Mouse (Mus musculus) hindbrain, embryonic 13.5 days (tissue): ENCODE measurements around the gene Wdr46. TPM values are rescaled to one million over a fixed set of nuclear protein-coding genes. Genes with fewer than 3 reads are reported as not detected.

Experiments
- ATAC-seq: fragments of 200-750 bp; cut with Nextera tagmentation; 2 replicates; pipeline ENCODE4 v1.8.0; 2017; ENCODE audit warnings: moderate TSS enrichment; ENCODE audit not compliant: low FRiP score
- H3K27ac ChIP-seq: fragments of 300-500 bp; sonication (generic); 2 replicates; pipeline ENCODE4 v1.5.1; 2015; ENCODE audit warnings: inconsistent platforms, mild to moderate bottlenecking, moderate library complexity
- H3K27me3 ChIP-seq: fragments of 300-500 bp; sonication (generic); 2 replicates; pipeline ENCODE4 v1.6.1; 2015; ENCODE audit warnings: mild to moderate bottlenecking, inconsistent platforms
- H3K36me3 ChIP-seq: fragments of 300-500 bp; sonication (generic); 2 replicates; pipeline ENCODE4 v1.6.1; 2015; ENCODE audit warnings: mild to moderate bottlenecking, inconsistent platforms
- H3K4me1 ChIP-seq: fragments of 300-500 bp; sonication (generic); replicated peaks from 2 replicates; pipeline ENCODE4 v1.6.1; 2015; ENCODE audit warnings: inconsistent platforms
- H3K4me2 ChIP-seq: fragments of 300-500 bp; sonication (generic); 2 replicates; pipeline ENCODE4 v1.6.1; 2015; ENCODE audit warnings: inconsistent platforms, mild to moderate bottlenecking, moderate library complexity
- H3K4me3 ChIP-seq: fragments of 300-500 bp; sonication (generic); 2 replicates; pipeline ENCODE4 v1.5.1; 2015; ENCODE audit warnings: mild to moderate bottlenecking, inconsistent platforms
- H3K9ac ChIP-seq: fragments of 300-500 bp; sonication (generic); 2 replicates; pipeline ENCODE4 v1.6.1; 2015; ENCODE audit warnings: mild to moderate bottlenecking, inconsistent platforms
- H3K9me3 ChIP-seq: fragments of 300-500 bp; sonication (generic); 2 replicates; pipeline ENCODE4 v1.6.1; 2016; ENCODE audit warnings: inconsistent platforms
- WGBS: fragments of 180-500 bp; shearing (Covaris S2); methylation state at CpG from one replicate; pipeline ENCODE4 v1.1.7; 2015; 5-methylcytosine and 5-hydroxymethylcytosine counted together
- polyA plus RNA-seq: library from polyadenylated mRNA; unstranded; fragments of >200 nt; fragmentation: Nextera tagmentation; extraction: Ambion mirVana; gene quantifications from 2 replicates; pipeline ENCODE4 v1.2.1, GENCODE M21; 2015

Wdr46 gene
- polyA plus RNA-seq, 1 experiment from 2014 or later = 25.2 TPM

GRCm38 (mm10) chr17:33965082-33965845 is 24.8 kb downstream of the Wdr46 start:
- Histone ChIP-seq H3K27me3 (no peaks in the 10 kb centered on the region), H3K36me3 (peaks cover 62% of the 10 kb centered on the region), H3K4me3 (no peak overlapping the region), H3K27ac (no peak overlapping the region), H3K9ac (no peak overlapping the region), H3K4me2 (no peak overlapping the region), H3K4me1 (peaks cover 4% of the 10 kb centered on the region; the same call in 1 of the 2 replicates), H3K9me3 (no peaks in the 10 kb centered on the region)
- 92% methylated on average over 17 of the region's 17 CpGs for WGBS
- ATAC-seq = no peak

DNA sequence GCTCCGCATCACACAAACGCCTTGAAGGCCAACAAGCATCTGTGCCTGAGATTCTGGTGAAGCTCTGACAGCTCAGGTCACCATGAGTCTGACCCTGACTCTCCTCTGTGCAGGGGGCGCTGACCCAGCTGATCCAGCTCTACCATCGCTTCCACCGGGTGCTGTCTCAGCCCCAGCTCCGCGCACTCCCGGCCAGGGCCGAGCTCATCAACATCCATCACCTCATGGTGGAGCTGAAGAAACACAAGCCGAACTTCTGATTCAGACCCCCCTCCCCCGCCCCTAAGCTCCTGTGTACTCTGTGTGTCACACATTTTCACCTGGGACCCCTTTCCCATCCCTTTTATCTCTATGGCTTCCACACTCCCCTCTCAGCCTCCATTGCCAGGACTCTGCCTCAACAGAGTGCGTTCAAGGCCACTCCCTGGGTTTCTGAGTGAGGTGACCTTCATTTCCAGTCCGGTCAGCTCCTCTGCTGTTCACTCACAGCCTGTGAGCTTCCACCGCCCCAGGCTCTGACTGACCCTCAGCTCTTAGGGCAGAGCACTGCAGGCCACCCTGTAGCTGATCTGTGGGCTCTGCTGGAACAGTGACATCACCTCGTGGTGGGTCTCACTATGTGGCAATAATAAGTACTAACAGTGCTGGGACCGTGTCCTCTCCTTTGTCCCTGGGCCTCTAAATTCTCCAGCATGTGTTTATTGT is 25.5 kb downstream of the Wdr46 start:
- no peak overlapping the region for H3K4me3 ChIP-seq
- H3K4me1 ChIP-seq = peaks cover 4% of the 10 kb centered on the region; the same call in 1 of the 2 replicates
- peaks cover 54% of the 10 kb centered on the region for H3K36me3 ChIP-seq
- H3K4me2 ChIP-seq = no peak overlapping the region
- no peak for ATAC-seq
- WGBS = 90% methylated on average over 16 of the region's 16 CpGs
- no peaks in the 10 kb centered on the region for H3K9me3 ChIP-seq
- H3K27ac ChIP-seq = no peak overlapping the region
- 0 out of 2 replicates have a peak, but pooled peaks cover 7% of the 10 kb centered on the region for H3K27me3 ChIP-seq
- no peak overlapping the region for H3K9ac ChIP-seq

- peaks cover 27% of the 10 kb centered on the region; the same call in 1 of the 2 replicates for H3K27me3 ChIP-seq
- no peaks in the 10 kb centered on the region for H3K9me3 ChIP-seq
- H3K36me3 ChIP-seq = peaks cover 29% of the 10 kb centered on the region
- WGBS = 3% methylated on average over 9 of the region's 9 CpGs
- H3K4me1 ChIP-seq = peaks cover 4% of the 10 kb centered on the region; the same call in 1 of the 2 replicates
- no peak overlapping the region for H3K9ac ChIP-seq
- no peak overlapping the region for H3K27ac ChIP-seq
- no peak overlapping the region for H3K4me3 ChIP-seq
- H3K4me2 ChIP-seq = no peak overlapping the region
- peak; percentile 80 for ATAC-seq
Observed at GRCm38 (mm10) chr17:33968489-33968888, 28.0 kb downstream of the Wdr46 start.

DNA sequence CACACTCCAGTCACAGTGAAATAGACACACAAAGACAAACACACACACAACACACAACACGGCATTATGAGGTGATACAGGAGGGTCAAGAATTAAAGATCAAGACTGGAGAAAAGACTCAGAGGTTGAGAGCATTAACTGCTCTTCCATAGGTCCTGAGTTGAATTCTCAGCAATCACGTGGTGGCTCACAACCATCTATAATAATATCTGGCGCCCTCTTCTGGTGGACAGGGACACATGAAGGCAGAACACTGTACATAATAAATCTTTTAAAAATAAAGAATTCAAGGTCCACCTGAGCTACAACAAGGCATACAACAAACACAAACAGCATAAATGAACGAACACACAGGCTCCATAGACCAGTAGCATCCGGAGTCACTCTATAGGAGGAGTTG is 28.5 kb downstream of the Wdr46 start:
- Histone ChIP-seq H3K9me3 (no peaks in the 10 kb centered on the region), H3K27me3 (peaks cover 32% of the 10 kb centered on the region; the same call in 1 of the 2 replicates), H3K36me3 (peaks cover 25% of the 10 kb centered on the region), H3K27ac (no peak overlapping the region), H3K4me3 (no peak overlapping the region), H3K4me1 (peaks cover 4% of the 10 kb centered on the region; the same call in 1 of the 2 replicates), H3K4me2 (no peak overlapping the region), H3K9ac (no peak overlapping the region)
- 33% methylated on average over 5 of the region's 5 CpGs for WGBS
- ATAC-seq = peak; percentile 60

DNA sequence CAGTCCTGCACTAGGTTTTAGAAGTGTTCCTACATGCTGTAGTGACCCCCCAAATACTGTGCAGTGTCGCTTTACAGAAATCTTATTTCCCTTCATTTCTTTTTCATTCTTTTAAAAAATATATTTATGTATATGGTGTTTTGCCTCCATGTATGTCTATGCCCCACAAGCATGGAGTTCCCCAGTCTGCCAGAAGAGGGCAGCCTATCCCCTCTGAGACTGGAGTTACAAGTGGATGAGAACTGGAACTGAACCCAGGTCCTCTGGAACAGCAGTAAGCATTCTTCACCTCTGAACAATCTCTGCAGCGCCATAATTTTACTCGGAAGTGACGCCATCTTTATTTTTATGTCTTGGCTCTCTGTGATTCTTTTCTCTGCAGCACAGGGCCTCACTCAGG is 28.9 kb downstream of the Wdr46 start:
- Histone ChIP-seq H3K4me3 (no peak overlapping the region), H3K36me3 (peaks cover 22% of the 10 kb centered on the region), H3K9ac (no peak overlapping the region), H3K4me1 (peaks cover 4% of the 10 kb centered on the region; the same call in 1 of the 2 replicates), H3K4me2 (no peak overlapping the region), H3K27ac (no peak overlapping the region), H3K9me3 (no peaks in the 10 kb centered on the region), H3K27me3 (peaks cover 36% of the 10 kb centered on the region; the same call in 1 of the 2 replicates)
- 78% methylated on average over 4 of the region's 4 CpGs for WGBS
- no peak for ATAC-seq

- no peak for ATAC-seq
- peaks cover 67% of the 10 kb centered on the region for H3K27me3 ChIP-seq
- peaks cover 5% of the 10 kb centered on the region for H3K4me1 ChIP-seq
- H3K9ac ChIP-seq = no peak overlapping the region
- H3K4me2 ChIP-seq = no peak overlapping the region
- H3K4me3 ChIP-seq = no peak overlapping the region
- no peak overlapping the region for H3K27ac ChIP-seq
- H3K9me3 ChIP-seq = no peaks in the 10 kb centered on the region
- 27% methylated on average over 1 of the region's 1 CpGs for WGBS
- no peaks in the 10 kb centered on the region for H3K36me3 ChIP-seq
Observed at GRCm38 (mm10) chr17:33972691-33973090, 32.2 kb downstream of the Wdr46 start.

DNA sequence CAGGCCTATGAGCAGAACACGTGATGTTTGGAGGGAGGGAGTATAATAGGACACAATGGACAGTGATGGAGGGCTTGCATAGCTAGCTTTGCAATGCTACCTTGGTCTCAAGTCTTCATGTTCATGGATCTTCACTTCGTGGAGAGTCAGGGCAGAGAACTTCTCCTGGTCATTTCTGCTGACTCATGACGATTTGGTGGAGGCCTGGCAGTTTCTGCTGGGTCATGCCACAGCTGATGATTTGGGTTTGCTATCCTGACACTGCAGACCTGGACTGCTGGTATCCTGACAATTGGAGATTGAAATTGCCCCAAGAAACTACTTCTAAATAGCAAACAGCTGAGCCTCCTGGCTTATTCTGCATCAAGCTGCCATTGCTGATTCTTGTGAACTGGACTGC is 33.1 kb downstream of the Wdr46 start:
- Histone ChIP-seq H3K27ac (no peak overlapping the region), H3K4me3 (no peak overlapping the region), H3K36me3 (no peaks in the 10 kb centered on the region), H3K9ac (no peak overlapping the region), H3K4me1 (peaks cover 14% of the 10 kb centered on the region), H3K4me2 (no peak overlapping the region), H3K9me3 (no peaks in the 10 kb centered on the region), H3K27me3 (peaks cover 76% of the 10 kb centered on the region)
- WGBS = 67% methylated on average over 3 of the region's 3 CpGs
- ATAC-seq = no peak

DNA sequence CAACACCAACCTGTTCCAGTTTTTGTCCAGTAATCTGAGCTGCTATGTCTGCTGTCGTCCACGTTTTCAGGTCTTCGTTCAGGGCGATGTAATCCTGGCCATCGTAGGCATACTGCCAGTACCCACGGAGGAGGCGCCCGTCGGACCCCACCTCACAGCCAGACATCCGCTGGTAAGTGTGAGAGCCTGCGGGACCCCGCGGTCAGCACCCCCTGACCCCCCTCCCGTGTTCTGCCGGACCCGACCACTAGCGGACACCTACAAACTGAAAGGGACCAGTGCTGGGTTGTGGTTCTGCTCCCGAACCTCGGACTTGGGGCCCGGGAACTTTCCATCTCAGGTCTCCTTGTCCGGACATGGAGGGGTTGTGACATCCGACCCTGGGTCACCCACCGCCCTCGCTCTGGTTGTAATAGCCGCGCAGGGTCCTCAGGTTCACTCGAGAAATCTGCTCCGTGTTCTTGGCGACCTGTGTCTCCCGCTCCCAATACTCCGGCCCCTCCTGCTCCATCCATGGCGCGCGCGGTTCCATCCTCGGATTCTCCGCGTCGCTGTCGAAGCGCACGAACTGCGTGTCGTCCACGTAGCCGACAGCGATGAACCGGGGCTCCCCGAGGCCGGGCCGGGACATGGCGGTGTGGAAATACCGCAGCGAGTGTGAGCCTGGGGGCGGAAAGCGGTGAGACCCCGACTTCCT is 37.5 kb downstream of the Wdr46 start:
- WGBS = 3% methylated on average over 57 of the region's 57 CpGs
- Histone ChIP-seq H3K9me3 (no peaks in the 10 kb centered on the region), H3K27ac (no peak overlapping the region), H3K4me1 (peaks cover 28% of the 10 kb centered on the region), H3K27me3 (peaks cover 74% of the 10 kb centered on the region), H3K9ac (peak overlapping the region; percentile 67), H3K36me3 (no peaks in the 10 kb centered on the region), H3K4me3 (peak overlapping the region; percentile 38), H3K4me2 (peak overlapping the region; percentile 61)
- ATAC-seq = no peak

DNA sequence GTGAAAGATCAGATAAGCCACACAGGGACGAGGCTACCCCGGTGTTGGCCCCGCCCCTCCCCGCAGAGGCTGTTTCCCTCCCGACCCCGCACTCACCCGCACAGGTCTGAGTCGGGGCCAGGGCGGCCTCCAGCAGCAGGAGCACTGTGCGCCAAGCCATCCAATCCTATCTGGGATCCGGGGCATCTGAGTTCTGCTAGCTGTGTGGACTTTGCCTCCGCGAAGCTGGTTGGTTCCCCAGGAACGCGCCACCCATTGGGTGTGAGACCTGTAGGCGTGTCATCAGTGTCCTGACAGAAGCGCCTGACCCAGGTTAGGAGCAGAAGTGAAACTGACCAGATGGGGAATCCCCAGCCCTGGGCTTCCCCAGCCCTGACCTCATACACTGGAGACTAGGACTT is 38.2 kb downstream of the Wdr46 start:
- Histone ChIP-seq H3K27ac (no peak overlapping the region), H3K4me1 (peaks cover 28% of the 10 kb centered on the region), H3K9me3 (no peaks in the 10 kb centered on the region), H3K4me2 (peak overlapping the region; percentile 61), H3K36me3 (no peaks in the 10 kb centered on the region), H3K4me3 (peak overlapping the region; percentile 38), H3K9ac (peak overlapping the region; percentile 67), H3K27me3 (peaks cover 68% of the 10 kb centered on the region)
- ATAC-seq = no peak
- under 1% methylated on average over 17 of the region's 17 CpGs for WGBS

GRCm38 (mm10) chr17:33979512-33980050 is 39.1 kb downstream of the Wdr46 start:
- Histone ChIP-seq H3K4me3 (no peak overlapping the region), H3K9me3 (no peaks in the 10 kb centered on the region), H3K4me2 (no peak overlapping the region), H3K27ac (no peak overlapping the region), H3K4me1 (peaks cover 28% of the 10 kb centered on the region), H3K36me3 (no peaks in the 10 kb centered on the region), H3K27me3 (peaks cover 60% of the 10 kb centered on the region), H3K9ac (no peak overlapping the region)
- no peak for ATAC-seq
- WGBS = 80% methylated on average over 6 of the region's 6 CpGs

- 0 out of 2 replicates have a peak overlapping the region, but pooled peaks have one; percentile 43 for H3K9ac ChIP-seq
- H3K9me3 ChIP-seq = no peaks in the 10 kb centered on the region
- peaks cover 28% of the 10 kb centered on the region for H3K4me1 ChIP-seq
- no peaks in the 10 kb centered on the region for H3K36me3 ChIP-seq
- no peak overlapping the region for H3K4me3 ChIP-seq
- 77% methylated on average over 19 of the region's 19 CpGs for WGBS
- peak; percentile 8; the same call in 1 of the 2 replicates for ATAC-seq
- peak overlapping the region; percentile 58; the same call in 1 of the 2 replicates for H3K4me2 ChIP-seq
- peak overlapping the region; percentile 69 for H3K27ac ChIP-seq
- peaks cover 52% of the 10 kb centered on the region for H3K27me3 ChIP-seq
Observed at GRCm38 (mm10) chr17:33980181-33981035, 39.9 kb downstream of the Wdr46 start.
